Mouse (Mus musculus) cerebellum, adult (tissue): ENCODE measurements around the gene Ccdc162.
A peak's percentile ranks its signal among the peaks of the same experiment; 100 is the strongest.

Source experiments
- ATAC-seq: cut with Nextera tagmentation; 2 replicates; pipeline ENCODE4 v1.9.2; 2017; ENCODE audit warnings: mild to moderate bottlenecking, moderate library complexity, mixed read lengths; ENCODE audit not compliant: insufficient number of reproducible peaks, low FRiP score, low TSS enrichment

Gene Ccdc162

DNA sequence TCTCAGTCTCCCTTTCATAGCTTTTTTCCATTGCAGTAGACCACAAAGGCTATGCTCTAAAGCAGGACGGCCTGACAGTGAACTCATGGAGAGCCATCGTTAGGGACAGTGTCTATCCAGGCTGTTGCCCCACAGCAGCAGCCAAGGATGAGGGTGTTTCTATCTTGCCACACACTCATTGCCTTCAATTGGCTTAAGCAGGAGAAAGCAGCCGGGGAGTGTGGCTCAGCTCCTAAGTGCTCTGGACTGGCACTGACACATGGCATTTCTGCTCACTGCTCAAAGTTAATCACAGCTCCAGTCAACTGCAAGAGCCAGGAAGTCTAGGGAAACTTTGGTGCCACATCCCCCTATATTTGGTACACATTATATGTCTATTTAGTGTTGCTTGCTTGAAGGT lies 64.9 kb downstream of the Ccdc162 start:
- no peak for ATAC-seq

GRCm38 (mm10) chr10:41649186-41649585 lies 67.2 kb downstream of the Ccdc162 start:
- no peak for ATAC-seq

GRCm38 (mm10) chr10:41638776-41639175 lies 77.7 kb downstream of the Ccdc162 start:
- ATAC-seq: no peak

DNA sequence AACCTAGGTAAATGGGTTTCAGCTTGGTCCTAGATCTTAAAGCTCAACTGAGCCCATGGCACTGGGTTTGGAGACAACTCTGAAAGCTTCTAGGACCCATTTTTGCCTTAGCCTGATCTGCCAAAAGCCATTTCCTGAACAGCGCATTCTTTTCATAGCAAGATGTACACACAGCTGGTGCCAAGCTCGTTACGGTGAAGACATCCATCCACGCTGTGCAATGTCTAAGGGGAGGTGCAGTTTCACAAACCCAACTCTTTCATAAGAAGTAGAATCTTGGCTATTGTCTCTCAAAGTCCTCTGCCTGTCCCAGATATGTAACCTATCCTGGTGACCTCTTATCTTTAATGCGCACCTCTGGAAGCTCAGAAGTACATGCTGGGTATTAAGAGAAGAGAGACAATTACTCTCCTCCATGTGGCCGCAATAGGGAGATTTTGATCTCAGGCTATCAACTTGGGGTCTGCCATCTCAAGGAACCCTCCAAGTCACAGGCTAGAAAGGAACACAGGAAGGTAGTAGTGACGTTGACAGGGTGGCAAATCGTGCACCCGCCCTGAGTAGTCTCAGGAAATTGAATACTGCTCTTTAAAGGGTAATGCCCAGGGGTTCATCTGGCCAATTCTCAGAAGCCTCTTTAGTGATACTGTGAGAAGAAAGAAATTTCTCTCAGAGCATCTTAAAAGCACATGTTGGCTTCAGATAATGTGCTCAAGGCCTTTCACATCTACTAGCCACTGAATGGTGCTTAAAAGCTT lies 81.0 kb downstream of the Ccdc162 start:
- no peak for ATAC-seq

- no peak for ATAC-seq
These were observed 82.6 kb downstream of the Ccdc162 start for GRCm38 (mm10) chr10:41633801-41634200.

DNA sequence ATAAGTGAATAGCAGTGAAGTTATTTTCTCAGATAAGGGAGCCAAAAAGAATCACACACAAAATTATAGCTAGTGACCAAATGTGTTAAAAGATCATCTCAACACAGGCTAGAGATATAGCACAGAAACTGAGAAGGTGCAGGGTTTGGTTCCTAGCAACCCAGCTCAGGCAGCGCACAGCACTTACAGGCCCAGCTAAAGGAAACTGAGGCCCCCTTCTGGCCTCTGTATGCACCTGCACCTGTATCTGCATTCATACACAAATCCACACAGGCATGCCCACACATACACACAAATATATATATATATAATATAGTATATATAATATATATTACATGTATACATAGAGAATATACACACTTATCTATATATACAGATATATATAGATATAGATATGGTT lies 84.4 kb downstream of the Ccdc162 start:
- no peak for ATAC-seq

DNA sequence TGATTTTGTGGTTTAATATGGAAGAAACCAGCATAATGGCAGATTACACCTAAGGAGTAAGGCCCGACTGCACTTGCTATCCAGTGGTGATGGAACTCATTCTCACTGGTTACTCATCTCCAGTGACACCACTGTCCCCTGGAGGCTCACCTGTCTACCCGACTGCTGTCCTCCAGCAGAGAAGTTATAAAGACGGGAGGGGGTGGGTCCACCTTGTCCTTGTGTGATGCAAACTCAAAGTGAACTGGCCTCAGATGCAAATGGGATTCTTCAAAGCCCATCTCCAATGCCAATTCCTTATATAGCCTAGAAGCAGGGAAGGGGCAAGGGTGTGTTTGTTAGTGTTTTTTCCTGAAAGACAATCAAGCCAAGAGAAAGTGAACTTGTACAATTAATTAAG lies 89.4 kb downstream of the Ccdc162 start:
- ATAC-seq: no peak

GRCm38 (mm10) chr10:41619988-41620387 lies 96.4 kb downstream of the Ccdc162 start:
- ATAC-seq: no peak

GRCm38 (mm10) chr10:41615487-41615886 lies 100.9 kb downstream of the Ccdc162 start:
- ATAC-seq: no peak

- no peak for ATAC-seq
These were observed 104.5 kb downstream of the Ccdc162 start for GRCm38 (mm10) chr10:41611941-41612340.

DNA sequence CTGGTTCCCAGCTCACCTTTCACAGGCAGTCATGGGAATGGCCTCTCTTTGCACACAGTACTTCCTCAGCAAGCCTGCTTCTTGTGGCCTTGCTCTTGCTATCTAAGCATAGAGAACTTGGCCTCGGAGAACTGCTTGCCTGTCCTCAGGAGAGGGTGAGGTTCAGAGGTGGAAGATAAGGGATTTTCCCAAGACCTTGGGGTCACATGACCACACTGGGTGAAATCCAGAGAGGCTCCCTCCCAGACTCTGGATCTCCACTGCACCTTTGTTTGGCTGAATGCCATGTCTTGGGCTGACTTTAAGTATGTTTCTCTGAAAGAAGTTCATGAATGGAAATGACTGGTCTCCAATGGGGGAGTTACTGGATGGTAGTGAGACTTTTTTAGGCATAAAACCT lies 107.0 kb downstream of the Ccdc162 start:
- no peak for ATAC-seq

DNA sequence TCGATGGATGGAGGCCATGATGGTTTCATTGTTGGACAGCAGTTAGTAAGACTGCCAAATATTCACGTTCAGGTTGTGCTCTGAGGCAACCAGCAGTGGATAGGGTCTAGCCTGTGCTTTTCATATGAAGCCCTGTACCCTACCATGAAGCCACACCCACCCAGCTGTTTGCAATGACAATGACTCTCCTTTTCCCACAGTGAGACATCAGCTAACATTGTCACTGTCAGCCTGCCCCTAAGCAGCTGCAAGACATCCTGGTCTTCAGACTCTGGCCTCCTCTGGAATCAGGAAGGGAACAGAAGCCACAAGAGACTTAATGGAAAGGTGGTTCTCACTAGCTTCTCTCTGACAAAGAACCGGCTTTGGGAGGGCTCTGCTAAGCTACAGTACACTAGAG lies 107.9 kb downstream of the Ccdc162 start:
- ATAC-seq: no peak

GRCm38 (mm10) chr10:41602667-41603066 lies 113.8 kb downstream of the Ccdc162 start:
- no peak for ATAC-seq

- ATAC-seq: no peak
These were observed 114.4 kb downstream of the Ccdc162 start for GRCm38 (mm10) chr10:41601898-41602545.

DNA sequence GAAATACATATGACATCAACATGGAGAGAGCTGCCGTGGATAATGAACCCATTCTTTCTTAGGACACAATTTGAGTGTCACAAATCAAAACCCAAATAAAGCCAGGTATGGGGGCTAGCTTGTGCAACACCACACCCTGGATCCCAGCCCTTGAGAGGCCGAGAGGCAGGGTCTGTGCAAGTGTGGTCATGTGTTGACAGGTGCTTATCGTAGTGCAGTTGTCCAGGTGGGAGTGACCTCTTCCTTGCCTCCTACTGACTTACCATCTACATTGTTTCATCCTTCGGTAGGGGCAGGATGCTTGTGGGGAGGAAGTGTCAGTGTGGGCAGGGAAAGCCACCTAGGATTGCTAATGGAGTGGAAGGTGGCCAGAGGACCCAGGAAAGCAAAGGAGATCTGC lies 115.1 kb downstream of the Ccdc162 start:
- no peak for ATAC-seq

DNA sequence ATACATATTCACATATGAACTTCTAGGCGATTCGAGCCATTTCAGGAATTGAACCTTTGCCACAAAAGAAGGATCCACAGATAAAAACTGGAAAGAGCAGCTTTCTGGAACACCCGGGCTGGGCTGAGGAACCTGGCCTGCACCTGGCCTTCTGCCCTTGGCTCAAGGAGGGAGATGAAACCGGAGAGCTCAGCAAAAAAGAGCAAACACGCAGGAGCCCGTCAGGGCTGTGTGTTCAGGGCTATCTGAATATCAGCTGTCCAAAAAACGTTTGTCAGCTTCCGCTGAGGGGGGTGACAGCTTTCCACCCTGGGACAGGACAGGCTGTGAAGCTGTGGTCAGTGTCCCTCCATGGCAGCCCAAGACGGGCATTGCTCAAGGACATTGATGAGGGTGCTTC lies 117.4 kb downstream of the Ccdc162 start:
- 0 out of 2 replicates have a peak, but pooled peaks have one; percentile 47 for ATAC-seq

- peak; percentile 78 for ATAC-seq
These were observed 118.2 kb downstream of the Ccdc162 start for GRCm38 (mm10) chr10:41598221-41598620.

- ATAC-seq: no peak
These were observed 120.9 kb downstream of the Ccdc162 start for GRCm38 (mm10) chr10:41595550-41595949.

DNA sequence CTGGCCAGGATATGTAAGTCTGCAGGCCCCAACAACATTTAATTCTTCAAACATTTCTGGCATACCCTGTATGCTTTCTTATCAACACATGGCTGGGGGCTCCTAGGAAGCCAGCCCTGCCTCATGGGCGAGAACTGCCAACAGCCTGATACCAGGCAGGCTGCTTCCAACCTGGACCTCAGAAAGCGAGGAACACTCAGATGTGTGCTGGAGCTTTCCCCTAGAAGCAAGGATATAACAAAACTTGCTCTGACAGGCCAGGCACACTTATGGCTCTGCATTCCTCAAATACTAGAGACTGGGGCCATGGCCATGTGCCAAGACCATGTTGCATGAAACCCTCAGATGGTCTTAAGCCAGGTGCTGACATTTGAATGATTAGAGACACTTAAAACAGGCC lies 121.5 kb downstream of the Ccdc162 start:
- ATAC-seq: no peak

DNA sequence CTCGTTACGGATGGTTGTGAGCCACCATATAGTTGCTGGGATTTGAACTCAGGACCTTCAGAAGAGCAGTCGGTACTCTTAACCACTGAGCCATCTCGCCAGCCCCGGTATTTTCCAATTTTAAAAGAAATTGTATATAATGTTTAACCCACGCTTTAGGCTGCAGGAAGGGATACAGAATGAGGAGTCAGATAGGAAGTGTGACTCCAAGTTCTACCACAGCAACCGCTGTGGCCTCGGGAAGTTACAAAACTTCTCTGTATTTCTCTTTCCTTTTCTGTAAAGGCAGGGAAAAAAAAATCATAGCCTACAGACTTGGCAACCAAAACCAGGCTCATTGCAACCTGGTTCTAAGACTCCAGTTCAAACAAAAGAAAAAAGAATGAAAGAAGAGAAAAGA lies 122.0 kb downstream of the Ccdc162 start:
- ATAC-seq: no peak

DNA sequence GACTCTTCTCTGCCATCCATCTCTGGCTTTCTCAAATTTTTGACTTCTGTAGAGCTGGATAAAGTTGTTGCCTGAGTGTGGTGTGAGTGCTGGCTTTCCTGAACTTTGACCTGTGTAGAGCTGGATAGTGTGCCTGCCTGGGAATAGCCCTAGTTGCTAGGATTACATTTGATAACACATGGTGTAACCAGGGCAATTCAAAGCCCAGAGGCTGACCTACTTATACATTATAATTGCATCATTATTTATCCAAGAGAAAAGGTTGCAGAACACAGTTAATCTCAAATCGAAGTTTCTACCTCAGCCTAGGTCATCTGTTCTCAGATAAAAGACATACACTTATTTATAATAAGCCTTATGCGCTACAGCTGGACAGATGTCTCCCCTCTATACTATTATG lies 127.8 kb downstream of the Ccdc162 start:
- no peak for ATAC-seq
